Mouse (Mus musculus) brain, embryonic 18.5 days (tissue): ENCODE results near the gene Ccl11.

Experiments
- DNase-seq: peaks from one replicate; pipeline ENCODE4 v3.0.0-alpha.2; 2012; ENCODE audit warnings: low read depth, low spot score

Ccl11 gene

DNA sequence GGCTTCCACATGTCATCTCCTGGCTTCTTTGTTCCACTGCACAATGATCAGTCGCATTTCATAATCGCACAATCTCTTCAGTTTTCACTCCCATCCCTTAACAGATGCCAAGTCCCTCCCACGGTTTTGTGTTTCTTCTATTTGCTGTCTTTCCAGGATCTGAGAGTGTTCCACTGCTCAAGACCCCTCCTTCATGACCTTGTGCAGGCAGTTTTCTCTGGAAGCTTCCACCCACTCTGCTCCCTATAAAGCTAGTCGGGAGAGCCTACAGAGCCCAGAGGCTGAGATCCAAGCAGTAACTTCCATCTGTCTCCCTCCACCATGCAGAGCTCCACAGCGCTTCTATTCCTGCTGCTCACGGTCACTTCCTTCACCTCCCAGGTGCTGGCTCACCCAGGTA, at the start of gene Ccl11:
Gene Ccl11 (plus strand): TSS at position 178 of the 400 bp plus-strand sequence.
- no peak for DNase-seq

DNA sequence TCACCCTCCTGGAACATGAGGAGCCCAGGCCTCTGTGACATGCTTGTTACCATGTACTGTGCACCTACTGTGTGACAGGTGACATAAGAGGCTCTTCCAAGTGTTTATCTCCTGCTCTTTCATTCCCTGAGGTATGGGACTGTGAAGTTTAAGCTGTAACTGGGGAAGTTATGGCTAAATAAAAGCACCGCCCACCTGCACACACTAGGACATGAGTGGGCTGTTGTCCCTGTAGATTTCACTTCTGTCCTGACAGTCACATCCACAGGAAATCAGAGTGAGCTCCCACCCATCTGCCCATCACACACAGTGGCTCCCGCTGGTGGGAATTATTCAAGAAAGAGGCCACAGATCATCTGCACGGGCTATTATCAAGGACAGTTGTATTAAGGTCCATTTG, 47.5 kb upstream of the Ccl11 start:
- DNase-seq, result no peak

DNA sequence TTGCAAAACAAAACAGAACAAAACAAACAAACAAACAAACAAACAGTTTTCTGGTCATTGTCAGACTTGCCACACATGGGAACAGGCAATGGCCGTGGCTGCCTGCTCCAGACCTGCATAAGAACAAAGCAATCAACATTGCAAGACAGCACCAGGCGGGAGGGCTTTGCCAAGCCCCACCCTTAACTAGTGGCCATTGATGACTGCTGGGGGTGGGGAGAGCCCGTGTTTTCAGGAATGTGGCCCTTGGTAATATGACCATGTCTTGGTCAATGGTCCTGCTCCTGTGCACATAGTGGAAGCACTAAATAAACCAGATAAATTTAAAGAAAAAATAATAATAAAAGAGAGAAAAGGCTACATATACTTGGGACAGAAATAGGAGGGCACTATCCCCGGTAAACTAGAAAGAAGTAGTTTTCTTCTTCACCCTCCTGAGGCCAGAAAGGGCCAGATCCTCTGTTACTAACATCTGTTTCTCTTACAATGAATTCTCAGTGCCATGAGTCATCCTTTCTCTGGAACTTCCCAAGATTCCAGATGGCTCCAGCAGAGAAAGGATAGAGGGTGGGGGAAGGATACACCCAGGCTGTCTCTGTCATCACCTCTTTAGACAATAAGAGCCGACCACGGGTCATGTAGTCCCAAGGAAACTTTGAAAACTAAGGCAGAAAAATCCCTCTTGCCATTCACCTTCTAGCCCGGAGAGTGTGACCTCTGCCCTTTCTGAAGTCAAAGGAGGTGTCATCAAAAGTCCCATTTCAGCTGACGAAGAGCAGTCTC, 46.0 kb upstream of the Ccl11 start:
- DNase-seq, result no peak

- no peak for DNase-seq
Observed at GRCm38 (mm10) chr11:82013756-82014155, 43.9 kb upstream of the Ccl11 start.

GRCm38 (mm10) chr11:82015066-82015465, 42.6 kb upstream of the Ccl11 start:
- DNase-seq, result no peak

DNA sequence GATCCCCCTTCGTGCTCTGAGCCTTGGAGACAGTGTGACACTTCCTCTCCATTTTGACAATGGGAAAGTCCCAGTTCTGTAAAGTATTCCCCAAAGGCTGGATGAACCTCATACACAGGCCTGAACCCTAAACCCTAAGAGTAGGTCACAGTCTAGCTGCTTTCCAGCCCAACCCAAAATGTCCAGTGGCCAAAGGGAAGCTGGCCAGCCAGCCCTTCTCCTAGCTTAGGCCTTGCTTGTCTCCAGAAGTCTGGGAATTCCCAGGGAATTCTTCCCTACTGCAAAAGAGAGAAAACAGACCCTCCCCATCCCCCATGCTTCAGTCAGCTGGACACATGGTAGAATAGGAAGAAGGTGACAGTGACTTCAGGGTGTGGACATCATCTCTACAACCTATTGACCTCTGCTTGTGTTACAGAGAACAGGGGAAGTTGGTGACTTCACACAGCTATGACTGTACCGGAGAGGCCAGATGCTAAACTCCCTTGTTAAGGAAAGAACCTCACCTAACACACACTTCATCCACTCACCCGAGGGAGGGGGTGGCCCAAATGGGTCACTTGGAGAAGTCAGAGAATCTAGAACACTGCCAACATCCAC, 41.3 kb upstream of the Ccl11 start:
- DNase-seq, result no peak

DNA sequence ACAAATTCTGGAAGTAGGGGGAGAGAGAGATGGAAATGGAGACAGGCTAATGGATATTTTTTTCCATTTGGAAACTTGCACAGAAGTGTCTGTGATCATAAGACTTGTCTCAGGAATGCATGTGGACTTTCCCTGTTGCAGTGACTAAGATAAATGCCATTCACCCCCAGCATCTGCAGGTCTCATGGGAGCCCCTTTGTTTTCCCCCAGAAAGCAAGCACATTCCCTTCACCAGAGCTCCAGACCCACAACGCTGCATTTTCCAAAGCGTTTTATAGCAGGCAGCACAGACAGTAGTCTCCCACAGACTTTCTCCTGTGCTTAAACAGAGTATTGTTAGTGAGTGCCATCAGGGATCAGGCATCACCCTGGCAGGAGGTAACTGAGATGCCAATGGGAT, 38.2 kb upstream of the Ccl11 start:
- DNase-seq, result no peak

DNA sequence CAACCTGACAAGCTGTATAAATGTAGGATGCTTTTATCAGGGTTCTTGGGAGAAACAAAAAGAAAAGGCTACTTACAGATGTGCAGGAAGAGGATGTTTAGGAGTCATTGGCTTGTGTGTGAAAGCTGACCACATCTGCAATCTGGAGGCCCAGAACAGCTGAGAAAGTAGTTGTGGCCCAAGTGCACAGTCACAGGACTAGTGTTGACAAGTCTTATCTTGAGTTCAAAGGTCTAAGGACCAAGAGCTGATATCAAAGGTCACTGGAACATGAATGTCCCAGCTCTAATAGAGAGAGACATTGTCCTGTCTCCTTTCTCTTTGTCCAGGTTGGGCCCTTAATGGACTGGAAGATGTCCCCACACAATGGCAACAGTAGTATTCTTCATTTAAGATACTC, 37.8 kb upstream of the Ccl11 start:
- DNase-seq, result no peak

DNA sequence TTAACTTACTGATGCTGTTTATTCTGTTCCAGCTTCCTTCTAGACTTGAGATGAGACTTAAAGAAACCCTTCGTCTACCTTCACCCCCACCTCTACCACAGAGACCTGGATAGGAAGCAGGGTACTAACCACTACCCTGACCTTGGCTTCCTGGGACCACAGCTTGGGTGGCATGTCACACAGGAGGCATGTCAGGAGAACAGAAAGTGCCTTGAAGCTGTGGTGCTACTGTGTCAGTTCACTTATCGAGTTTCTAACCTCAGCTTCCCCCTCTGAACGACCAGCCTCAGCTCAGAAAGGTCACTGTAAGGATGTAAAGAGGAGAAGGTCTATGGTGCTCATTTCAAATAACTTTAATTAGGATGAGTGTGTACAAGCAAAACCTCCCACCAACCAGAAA, 36.2 kb upstream of the Ccl11 start:
- DNase-seq, result no peak

GRCm38 (mm10) chr11:82022504-82023056, 35.0 kb upstream of the Ccl11 start:
- DNase-seq, result no peak

DNA sequence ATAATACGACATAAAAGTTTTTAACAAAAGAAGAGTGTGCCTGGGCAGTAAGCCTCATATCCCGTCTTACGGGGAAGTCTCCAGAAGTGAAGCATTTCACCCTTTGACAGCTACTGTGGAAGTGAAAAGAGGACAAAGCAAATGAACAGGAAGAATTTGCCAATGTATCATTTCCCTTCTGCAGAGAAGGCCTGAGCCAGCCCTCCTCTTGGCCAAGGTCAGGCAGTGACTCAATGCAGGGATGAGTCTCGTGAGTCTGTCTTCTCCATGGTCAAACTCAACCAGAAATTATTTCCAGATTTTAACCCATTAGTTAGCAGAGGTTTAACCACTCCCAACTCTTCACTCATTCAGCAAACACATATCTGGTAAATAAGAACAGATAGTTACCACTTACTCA, 33.9 kb upstream of the Ccl11 start:
- DNase-seq, result no peak

- no peak for DNase-seq
Observed at GRCm38 (mm10) chr11:82030171-82030570, 27.5 kb upstream of the Ccl11 start.

DNA sequence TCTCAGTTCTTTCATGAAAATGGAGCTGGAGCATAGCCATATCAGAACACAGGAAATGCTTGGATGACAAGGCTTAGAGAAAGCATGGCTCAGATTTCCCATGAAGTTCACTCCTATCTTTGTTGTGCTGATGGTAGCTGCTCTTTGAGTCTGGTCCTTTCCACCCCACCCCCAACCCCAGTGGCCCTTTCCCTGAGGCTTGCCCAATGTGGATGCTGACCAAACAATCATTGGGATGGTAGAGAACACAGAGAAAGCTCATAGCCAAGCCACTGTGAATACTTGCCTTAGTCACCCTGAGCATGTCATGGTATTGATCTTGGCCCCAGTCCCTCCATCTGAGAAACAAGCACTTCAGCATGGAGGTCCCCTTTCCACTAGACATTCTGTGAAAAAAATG, 25.5 kb upstream of the Ccl11 start:
- no peak for DNase-seq

DNA sequence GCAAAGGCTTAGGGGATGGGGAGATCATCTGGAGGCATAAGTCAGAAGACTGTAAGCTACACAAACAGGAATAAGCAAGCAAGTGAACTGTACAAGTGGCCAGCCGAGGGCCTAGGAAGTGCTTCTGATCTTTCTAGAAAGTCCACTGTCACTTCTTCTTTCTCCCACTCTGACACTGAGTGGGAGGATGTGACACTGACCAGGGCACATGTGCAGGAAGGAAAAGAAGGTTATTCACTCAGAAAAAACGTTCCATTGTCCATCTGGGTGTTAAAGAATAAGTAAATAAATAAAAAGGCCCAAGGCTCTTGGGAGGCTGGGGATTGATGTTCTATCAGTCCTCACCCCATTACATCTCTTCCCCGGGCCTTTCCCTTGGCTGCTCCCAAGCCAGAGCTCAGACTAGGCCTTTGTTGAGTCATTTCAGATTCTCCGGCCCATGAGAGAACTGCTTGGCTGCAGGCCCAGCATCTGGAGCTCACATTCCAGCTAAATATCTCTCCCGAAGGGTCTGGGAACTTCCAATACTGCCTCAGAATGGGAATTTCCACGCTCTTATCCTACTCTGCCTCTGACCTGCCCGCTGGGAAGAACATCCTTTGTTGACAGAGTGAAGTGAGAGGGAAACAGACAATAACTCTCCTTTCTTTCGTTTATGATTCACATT, 24.8 kb upstream of the Ccl11 start:
- no peak for DNase-seq

DNA sequence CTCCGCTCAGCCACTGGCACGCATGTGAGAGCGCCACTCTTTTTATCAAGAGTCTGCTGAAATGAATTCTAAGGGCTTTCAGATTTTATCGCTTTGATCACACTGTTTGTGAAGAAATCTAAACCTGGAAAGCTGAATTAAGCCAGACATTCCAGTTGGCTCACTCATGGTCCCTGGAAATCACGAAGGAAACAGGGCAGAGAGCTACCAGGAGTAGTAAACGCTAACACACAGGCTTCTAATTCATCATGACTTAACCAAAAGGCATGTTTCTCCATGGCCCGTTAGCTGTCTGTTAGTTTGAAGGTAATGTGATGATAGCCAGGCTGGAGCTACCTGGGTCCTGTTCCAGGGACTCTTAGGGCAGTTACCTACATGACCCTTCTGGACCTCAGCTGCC, 23.2 kb upstream of the Ccl11 start:
- no peak for DNase-seq

- peak; percentile 30 for DNase-seq
Observed at GRCm38 (mm10) chr11:82035356-82035755, 22.3 kb upstream of the Ccl11 start, which contains the start of gene Ccl2. TSS of gene Ccl2 (plus strand) at chr11:82035571.

- no peak for DNase-seq
Observed at GRCm38 (mm10) chr11:82035857-82036256, 21.8 kb upstream of the Ccl11 start.

DNA sequence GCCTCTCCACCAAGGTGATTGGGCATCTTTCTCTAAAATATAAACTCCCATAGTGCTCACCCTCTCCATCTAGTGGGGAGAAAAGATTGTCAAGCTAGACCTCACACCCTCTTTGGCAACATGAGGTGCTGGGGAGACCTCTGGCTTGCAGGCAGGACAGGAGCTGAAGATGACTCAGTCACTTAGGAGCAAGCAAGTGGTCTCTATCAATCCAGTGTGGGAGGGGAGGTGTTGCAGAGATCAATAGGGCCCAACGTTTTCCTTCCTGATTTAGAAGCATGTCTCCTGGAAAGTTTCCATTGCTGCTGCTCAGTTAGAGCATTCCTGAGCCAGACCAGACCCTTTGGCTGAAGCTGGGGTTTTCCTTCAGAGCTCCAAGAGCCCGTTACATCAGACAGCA, 19.1 kb upstream of the Ccl11 start, which contains the start of gene Gm17268:
Gene Gm17268 (minus strand): TSS at position 28 of the 400 bp plus-strand sequence.
- DNase-seq, result no peak

DNA sequence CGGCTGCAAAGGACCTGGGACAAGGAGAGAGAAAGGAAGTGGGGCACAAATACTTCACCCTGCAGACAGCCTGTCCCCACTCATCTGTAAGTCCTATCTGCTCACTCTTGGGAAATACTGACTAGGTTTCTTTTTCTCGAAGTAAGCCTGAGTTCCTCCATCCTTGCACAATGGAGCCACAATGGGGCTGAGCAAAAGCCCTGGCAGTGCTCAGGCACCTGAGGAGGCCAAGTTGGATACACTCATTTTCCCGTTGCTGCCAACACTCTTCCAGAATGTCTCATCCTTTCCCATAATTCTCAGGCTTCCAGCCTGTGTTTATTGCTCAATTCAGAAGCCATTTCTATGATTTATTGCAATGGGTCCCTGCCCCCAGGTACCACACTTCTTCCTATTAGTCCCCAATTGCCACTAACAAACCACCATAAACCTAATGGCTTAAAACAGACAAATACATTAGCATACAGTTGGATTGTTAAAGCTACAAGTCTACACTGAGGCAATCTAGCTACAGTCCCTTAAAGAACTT, 18.4 kb upstream of the Ccl11 start:
- no peak for DNase-seq

DNA sequence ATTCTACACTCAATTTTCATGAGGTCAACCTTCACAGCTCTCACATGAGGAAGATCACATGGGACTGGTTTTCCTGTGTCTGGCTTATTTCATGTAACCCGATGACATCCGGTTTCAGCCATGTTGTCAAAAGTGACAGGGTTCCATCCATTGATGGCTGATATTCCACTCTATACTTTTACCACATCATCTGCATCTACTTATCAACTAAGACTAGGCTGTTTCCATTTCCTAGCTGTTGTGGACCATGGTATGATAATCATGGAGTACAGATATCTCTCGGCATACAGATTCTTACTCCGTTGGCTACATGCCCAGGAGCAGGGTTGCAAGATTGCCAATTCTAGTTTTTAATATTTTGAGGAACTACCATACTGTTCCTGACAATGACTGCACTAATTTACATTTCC, 15.9 kb upstream of the Ccl11 start:
- DNase-seq, result no peak

DNA sequence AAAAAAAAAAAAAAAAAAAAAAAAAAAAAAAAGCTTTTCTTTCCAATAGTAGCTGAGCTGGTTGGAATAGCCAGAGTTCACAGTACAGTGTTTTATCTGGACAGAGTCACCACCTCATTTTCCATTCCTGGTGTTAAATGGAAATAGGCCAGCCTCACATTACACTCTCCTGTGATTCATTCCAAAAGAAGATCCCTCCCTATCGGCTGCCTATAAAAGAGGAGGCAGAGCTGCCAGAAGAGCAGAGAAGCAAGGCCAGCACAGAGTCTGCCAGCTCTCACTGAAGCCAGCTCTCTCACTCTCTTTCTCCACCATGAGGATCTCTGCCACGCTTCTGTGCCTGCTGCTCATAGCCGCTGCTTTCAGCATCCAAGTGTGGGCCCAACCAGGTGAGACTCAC, 12.2 kb upstream of the Ccl11 start, which contains the start of gene Ccl7:
Gene Ccl7 (plus strand): TSS at position 242 of the 400 bp plus-strand sequence.
- DNase-seq, result no peak
